Mouse (Mus musculus) brain, embryonic 18.5 days (tissue): ENCODE results near the gene Axin2.

Experiments
- DNase-seq: peaks from one replicate; pipeline ENCODE4 v3.0.0-alpha.2; 2012; ENCODE audit warnings: low read depth, low spot score

Axin2 gene

DNA sequence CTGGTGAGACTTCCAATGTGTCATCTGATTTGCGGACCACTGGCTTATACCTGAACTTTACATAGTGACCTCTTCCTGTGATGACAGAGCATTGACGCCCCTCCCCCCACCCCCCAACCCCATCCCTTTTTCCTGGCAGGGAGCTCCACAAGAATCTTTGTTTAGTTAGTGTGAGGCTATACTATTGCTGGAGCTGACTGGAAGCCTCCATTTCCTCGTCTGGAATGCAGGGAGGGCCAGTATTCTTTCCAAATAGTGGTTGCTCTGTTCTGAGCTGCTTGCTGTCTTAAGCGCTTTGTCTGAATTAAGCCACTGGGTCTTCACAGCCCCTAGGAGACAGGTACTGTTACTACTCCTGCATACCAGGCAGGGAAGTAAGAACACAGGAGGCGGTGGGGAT lies 53.7 kb downstream of the Axin2 start:
- DNase-seq = no peak

GRCm38 (mm10) chr11:108975583-108975982 lies 55.4 kb downstream of the Axin2 start:
- DNase-seq = no peak

GRCm38 (mm10) chr11:108980530-108980929 lies 60.4 kb downstream of the Axin2 start:
- DNase-seq = no peak

GRCm38 (mm10) chr11:108981012-108981411 lies 60.9 kb downstream of the Axin2 start:
- DNase-seq = no peak

GRCm38 (mm10) chr11:108983409-108984064 lies 63.4 kb downstream of the Axin2 start:
- DNase-seq = no peak

GRCm38 (mm10) chr11:108984711-108985419 lies 64.7 kb downstream of the Axin2 start:
- no peak for DNase-seq

GRCm38 (mm10) chr11:108985836-108986235 lies 65.7 kb downstream of the Axin2 start:
- DNase-seq = no peak

- DNase-seq = peak; percentile 47
These were observed 67.1 kb downstream of the Axin2 start for GRCm38 (mm10) chr11:108987226-108987625.

GRCm38 (mm10) chr11:108987705-108988104 lies 67.6 kb downstream of the Axin2 start:
- no peak for DNase-seq

DNA sequence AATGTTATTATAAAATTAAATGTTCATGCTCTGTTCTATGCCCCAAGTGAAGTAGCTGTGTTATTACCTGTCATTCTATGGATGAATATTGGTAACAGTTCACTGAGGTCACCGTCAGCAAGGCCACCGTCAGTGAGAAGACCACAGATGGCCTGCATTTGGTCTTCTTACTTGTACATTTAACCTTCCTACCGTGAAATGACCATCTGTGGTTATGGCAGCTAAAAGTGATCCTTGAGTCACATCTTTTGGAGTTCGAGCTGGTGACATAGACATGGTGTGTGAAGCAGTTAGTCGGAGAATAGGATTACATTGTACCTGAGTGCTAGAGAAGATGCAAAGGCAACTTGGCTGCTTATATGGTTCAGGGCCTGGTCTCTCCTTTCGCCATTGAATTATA lies 68.1 kb downstream of the Axin2 start:
- no peak for DNase-seq

DNA sequence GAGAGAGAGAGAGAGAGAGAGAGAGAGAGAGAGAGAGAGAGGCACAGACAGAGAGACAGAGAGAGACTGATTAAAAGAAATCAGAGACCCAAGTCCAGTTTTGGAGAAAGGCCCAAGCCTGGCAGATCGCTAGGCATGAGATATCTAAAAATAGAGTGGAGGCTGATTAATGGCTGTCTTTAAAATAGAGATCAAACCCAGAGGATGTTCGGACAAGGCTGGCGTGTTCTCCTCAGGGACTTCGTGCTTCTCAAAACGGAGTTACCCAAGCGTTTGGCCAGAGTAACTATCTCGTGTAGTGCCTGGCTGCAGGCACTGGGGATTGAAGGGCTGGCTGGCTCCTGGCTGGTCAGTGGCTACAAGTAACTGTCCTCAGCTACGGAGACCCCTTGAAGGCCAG lies 69.8 kb downstream of the Axin2 start:
- no peak for DNase-seq

DNA sequence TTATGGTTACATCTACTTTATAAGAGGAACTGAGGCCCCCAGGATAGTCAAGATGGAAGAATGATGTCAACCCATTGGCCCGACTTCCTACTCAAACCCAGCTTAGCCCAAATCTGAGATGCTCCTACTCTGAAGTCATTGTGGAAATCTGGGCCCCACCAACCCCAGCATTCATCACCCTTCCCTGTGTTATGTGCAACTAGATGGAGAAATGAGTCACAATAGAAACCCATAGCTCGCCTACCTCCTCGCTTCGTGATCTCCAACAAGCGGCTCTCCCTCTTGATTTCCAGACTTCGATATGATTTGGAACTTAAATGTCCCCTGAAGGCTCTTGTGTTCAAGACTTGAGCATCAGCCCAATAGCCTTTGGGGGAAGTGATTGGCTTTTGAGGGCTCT lies 73.3 kb downstream of the Axin2 start:
- DNase-seq = no peak

DNA sequence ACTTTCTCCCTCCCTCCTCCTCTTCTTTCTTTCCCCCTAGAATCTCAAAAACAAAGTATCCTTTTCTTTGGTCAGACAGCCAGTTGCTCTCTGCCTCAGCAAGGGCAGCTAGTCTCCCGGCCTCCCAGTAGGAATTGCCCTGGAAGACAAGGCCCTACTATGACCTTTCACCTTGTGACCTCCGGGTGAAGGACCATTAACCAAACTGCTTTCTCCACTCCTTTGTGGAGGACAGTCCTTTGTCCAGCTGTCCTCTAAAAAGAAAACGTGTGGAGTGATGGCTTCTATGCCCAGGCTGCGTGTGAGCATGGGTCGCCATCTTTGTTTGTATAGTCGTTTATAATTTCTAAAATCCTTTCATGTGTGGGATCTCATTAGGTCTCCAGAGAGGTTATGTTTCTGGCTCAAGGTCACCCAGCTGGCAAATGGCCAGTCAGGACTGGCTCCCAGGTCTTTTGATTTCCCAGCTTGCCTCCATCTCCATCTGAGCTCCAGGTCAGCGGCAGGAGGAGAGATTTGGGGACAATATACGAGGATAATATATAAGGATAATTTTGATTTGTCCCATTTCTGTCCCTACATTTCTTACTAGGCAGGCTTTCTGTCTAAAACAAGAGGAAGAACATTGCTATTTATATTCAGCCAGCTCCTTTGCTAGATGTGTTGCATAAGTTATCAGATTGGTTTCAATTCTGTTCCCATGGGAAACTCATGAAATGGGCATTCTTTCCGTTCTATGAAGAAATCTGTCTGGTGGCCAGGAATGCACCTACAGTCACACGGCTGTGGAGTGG lies 75.2 kb downstream of the Axin2 start:
- DNase-seq = no peak

DNA sequence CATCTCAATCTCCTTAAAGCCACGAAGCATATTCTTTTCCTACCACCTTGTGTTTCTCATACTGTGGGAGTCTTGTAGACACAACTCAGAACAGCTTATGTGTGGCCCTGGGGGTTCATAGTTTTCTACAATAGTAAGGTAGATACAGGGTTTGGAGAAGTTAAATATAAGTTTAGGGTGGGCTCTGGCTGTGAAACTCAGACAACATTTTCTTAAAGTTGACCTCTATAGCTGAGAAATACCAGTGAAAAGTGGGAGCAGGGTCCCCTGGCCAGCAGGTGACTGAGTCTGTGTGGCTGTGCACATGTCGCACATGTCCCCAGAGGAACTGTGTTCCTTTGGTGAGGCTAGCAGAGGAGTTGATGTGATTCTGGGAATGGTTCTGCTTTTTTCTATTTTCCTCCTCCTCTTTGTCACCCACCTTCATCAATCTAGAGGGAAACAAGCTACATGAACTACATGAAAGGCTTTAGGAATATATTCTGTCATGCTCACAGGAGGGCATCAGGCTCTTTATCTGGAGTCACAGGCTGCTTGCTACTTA lies 75.9 kb downstream of the Axin2 start:
- DNase-seq = no peak

DNA sequence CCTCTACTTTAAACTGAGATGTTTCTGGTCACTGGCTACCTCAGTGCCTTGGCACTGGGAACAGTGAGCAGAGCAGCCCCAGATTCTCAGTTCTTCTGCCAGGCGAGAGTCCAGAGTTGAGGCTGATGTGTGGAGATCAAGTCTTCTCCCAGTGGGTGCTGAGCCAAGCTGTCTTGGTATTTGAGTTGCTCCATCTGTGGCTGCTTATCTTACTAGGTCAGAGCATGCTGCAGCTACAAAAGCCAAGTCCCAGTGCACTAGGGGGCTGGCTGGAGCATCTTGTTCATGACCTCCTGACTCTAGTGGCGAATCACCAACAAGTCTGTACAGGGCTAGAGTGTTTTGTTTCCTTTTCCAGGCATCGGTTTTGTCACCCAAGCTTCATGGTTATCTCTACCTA lies 77.7 kb downstream of the Axin2 start:
- DNase-seq = no peak
